Mouse (Mus musculus) stomach, postnatal 0 days (tissue): ENCODE results near the gene Slc35b1. TPM values are rescaled to one million over a fixed set of nuclear protein-coding genes. Genes with fewer than 3 reads are reported as not detected.
A peak's percentile ranks its signal among the peaks of the same experiment; 100 is the strongest.

ENCODE experiments used
- ATAC-seq: fragments of 200-750 bp; cut with Nextera tagmentation; 2 replicates; pipeline ENCODE4 v1.8.0; 2017; ENCODE audit not compliant: low FRiP score, low TSS enrichment
- DNase-seq: peaks from one replicate; pipeline ENCODE4 v3.0.0-alpha.2; 2016; ENCODE audit warnings: low spot score
- H3K27ac ChIP-seq: fragments of 300-500 bp; sonication (generic); replicated peaks from 2 replicates; pipeline ENCODE4 v1.5.1; 2014; ENCODE audit warnings: mild to moderate bottlenecking, control low read depth
- H3K27me3 ChIP-seq: fragments of 300-500 bp; sonication (generic); 2 replicates; pipeline ENCODE4 v1.6.1; 2014; ENCODE audit warnings: low read length; ENCODE audit not compliant: control insufficient read depth, insufficient read depth
- H3K36me3 ChIP-seq: fragments of 300-500 bp; sonication (generic); 2 replicates; pipeline ENCODE4 v1.6.1; 2014; ENCODE audit warnings: low read length, mixed read lengths; ENCODE audit not compliant: control insufficient read depth, insufficient read depth
- H3K4me1 ChIP-seq: fragments of 300-500 bp; sonication (generic); replicated peaks from 2 replicates; pipeline ENCODE4 v1.6.1; 2014; ENCODE audit warnings: antibody characterized with exemption; ENCODE audit not compliant: control insufficient read depth, insufficient read depth
- H3K4me2 ChIP-seq: fragments of 300-500 bp; sonication (generic); replicated peaks from 2 replicates; pipeline ENCODE4 v1.6.1; 2014; ENCODE audit warnings: low read depth, mild to moderate bottlenecking, control low read depth, moderate library complexity
- H3K4me3 ChIP-seq: fragments of 300-500 bp; sonication (generic); 2 replicates; pipeline ENCODE4 v1.5.1; 2014; ENCODE audit warnings: low read depth, low read length, control low read depth
- H3K9ac ChIP-seq: fragments of 300-500 bp; sonication (generic); 2 replicates; pipeline ENCODE4 v1.6.1; 2014; ENCODE audit warnings: mild to moderate bottlenecking, low read length, control low read depth, mixed read lengths
- H3K9me3 ChIP-seq: fragments of 300-500 bp; sonication (generic); 2 replicates; pipeline ENCODE4 v1.6.1; 2016; ENCODE audit warnings: low read length; ENCODE audit not compliant: control insufficient read depth
- CTCF ChIP-seq: IDR thresholded peaks from 2 replicates; pipeline ENCODE4 v1.5.1; 2016; ENCODE audit warnings: antibody characterized with exemption, low read depth, mild to moderate bottlenecking, moderate library complexity
- EP300 ChIP-seq: optimal IDR thresholded peaks from 2 replicates; pipeline ENCODE3; 2016; ENCODE audit warnings: antibody characterized with exemption
- WGBS: fragments of 180-500 bp; shearing (Covaris S2); extraction: QIAGEN DNeasy Blood & Tissue Kit; methylation state at CpG from one replicate; pipeline ENCODE4 v1.1.7; 2014; 5-methylcytosine and 5-hydroxymethylcytosine counted together
- polyA plus RNA-seq: library from polyadenylated mRNA; unstranded; fragments of >200 nt; fragmentation: Nextera tagmentation; extraction: Ambion mirVana; gene quantifications from 2 replicates; pipeline ENCODE4 v1.2.1, GENCODE M21; 2015

The Slc35b1 gene
- polyA plus RNA-seq, 1 experiment from 2014 or later = 110 TPM

- TF ChIP-seq CTCF = peak; percentile 56
- TF ChIP-seq EP300 = no peak
- ATAC-seq (no peak), DNase-seq (no peak)
- Histone ChIP-seq H3K4me2 (no peak overlapping the region), H3K36me3 (no peaks in the 10 kb centered on the region), H3K9ac (no peak overlapping the region), H3K4me1 (no peaks in the 10 kb centered on the region), H3K9me3 (no peaks in the 10 kb centered on the region), H3K27ac (no peak overlapping the region), H3K27me3 (no peaks in the 10 kb centered on the region), H3K4me3 (no peak overlapping the region)
- WGBS = 81% methylated on average over 3 of the region's 3 CpGs
These were observed 39.0 kb downstream of the Slc35b1 start for GRCm38 (mm10) chr11:95423505-95423904.

DNA sequence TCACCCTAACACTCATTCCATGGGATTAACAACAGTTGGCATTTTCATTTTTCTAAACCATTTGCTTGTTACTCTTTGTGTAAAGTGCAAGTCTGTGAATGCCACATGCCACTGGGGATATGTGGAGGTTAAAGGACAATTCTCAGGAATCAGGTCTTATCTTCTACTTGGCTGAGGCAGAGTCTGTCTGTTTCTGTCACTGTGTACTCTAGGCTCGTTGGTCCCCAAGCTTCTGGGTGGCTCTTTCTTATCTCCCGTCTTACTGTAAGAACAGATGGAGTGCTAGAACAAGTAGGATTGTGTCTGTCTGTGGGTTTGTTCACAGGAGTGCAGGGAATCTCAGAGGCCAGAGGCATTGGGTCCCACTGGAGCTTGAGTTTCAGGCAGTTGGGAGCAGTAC, 46.9 kb downstream of the Slc35b1 start:
- no peaks in the 10 kb centered on the region for H3K27me3 ChIP-seq
- no peak overlapping the region for H3K4me2 ChIP-seq
- no peak for DNase-seq
- no peaks in the 10 kb centered on the region for H3K9me3 ChIP-seq
- no peak overlapping the region for H3K9ac ChIP-seq
- no peaks in the 10 kb centered on the region for H3K4me1 ChIP-seq
- WGBS = 67% methylated on average over 2 of the region's 2 CpGs
- ATAC-seq = no peak
- H3K4me3 ChIP-seq = no peak overlapping the region
- no peak for TF ChIP-seq CTCF
- no peak for TF ChIP-seq EP300
- no peaks in the 10 kb centered on the region for H3K36me3 ChIP-seq
- no peak overlapping the region for H3K27ac ChIP-seq

DNA sequence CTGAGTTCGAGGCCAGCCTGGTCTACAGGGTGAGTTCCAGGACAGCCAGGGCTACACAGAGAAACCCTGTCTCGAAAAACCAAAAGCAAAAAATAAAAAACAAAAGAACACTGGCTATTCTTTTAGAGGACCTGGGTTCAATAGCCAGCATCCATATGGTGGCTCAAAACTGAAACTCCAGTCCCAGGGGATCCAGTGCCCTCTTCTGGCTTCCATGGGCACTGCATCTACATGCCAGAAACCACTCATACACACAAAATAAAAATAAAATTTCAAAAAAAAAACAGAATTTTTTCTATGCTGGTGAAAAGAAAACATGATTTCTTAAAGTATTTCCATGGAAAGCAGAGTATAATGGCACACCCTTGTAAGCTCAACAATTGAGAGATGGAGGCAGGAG, 47.7 kb downstream of the Slc35b1 start:
- TF ChIP-seq EP300 (no peak), CTCF (peak; percentile 71)
- no peaks in the 10 kb centered on the region for H3K4me1 ChIP-seq
- DNase-seq = peak; percentile 35
- H3K36me3 ChIP-seq = no peaks in the 10 kb centered on the region
- no peak overlapping the region for H3K4me3 ChIP-seq
- 100% methylated on average over 2 of the region's 2 CpGs for WGBS
- H3K27ac ChIP-seq = peak overlapping the region; percentile 65
- H3K9ac ChIP-seq = no peak overlapping the region
- no peak for ATAC-seq
- no peaks in the 10 kb centered on the region for H3K9me3 ChIP-seq
- H3K27me3 ChIP-seq = no peaks in the 10 kb centered on the region
- no peak overlapping the region for H3K4me2 ChIP-seq

Other genes with a start within 250 kb of the Slc35b1 start
- 1.6 and 1.7 TPM in 2 replicates for gene Dlx4, start 238.4 kb upstream of the Slc35b1 start, polyA plus RNA-seq
- 0.25 and 0.29 TPM in 2 replicates for gene Tac4, start 123.2 kb upstream of the Slc35b1 start, polyA plus RNA-seq
- gene Kat7, start 74.4 kb upstream of the Slc35b1 start, polyA plus RNA-seq = 25.0 and 27.2 TPM in 2 replicates
- 5.7 and 6.7 TPM in 2 replicates for gene Fam117a, start 47.7 kb upstream of the Slc35b1 start, polyA plus RNA-seq
- 92.4 and 96.0 TPM in 2 replicates for gene Spop, start 29.4 kb downstream of the Slc35b1 start, polyA plus RNA-seq
- 0.44 and 0.76 TPM in 2 replicates for gene Nxph3, start 129.9 kb downstream of the Slc35b1 start, polyA plus RNA-seq
- gene Ngfr, start 203.0 kb downstream of the Slc35b1 start, polyA plus RNA-seq = 3.9 and 4.8 TPM in 2 replicates